Mouse (Mus musculus): Measurements from ENCODE around the gene Armc7. TPM values are rescaled to one million over a fixed set of nuclear protein-coding genes. Genes with fewer than 3 reads are reported as not detected.
"Not testable (repeated sequence)": the region's sequence is repeated elsewhere in the genome, so short reads cannot be mapped to it uniquely, and the experiment has no call there.

The Armc7 gene
- total RNA-seq (2021): 1 to 10 TPM in 1 of 2 experiments, under 1 TPM in 1; 0.94 to 1.0 TPM
- long read RNA-seq, experiment 1, partial matches to known transcripts: 0 of 4 reads
- long read RNA-seq, experiment 1, other reads (novel, unspliced or antisense): 2 of 4 reads
- long read RNA-seq, experiment 2, partial matches to known transcripts: 0 of 2 reads
- long read RNA-seq, experiment 2, other reads (novel, unspliced or antisense): 0 of 2 reads

DNA sequence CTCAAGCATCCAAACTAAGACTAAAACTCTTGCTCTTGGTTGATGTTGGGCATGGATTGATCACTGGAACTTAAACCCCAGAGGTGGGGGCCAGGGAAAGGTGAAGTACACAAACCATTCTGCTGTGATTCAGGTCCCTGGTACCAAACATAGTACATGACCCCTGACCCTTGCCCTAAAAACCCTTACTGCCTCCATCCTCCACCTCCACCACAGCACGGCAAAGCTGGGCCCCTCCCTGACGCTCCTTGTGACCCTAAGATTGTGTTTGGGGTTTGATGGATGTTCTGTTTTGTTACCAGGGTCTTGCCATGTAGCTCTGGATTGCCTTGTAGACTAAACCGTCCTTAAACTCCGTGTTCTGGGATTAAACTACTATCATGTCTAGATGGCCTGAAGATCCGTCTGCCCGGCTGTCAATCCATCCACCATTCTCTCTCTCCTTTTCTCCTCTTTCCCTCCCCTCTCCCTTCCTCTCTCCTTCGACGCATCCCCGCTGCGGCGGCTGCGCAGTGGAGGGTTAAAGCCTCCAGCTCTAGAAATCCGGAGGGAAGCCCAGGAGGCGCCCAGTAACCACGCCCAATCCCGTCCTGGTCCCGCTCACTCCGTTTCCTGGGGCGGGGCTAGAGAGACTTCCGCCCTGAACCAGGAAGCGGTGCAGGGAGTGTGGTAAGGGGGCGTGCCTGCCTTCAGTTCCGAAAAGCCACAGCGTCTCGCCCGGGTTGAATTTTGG, at the start of gene Armc7:
TSS of gene Armc7 (plus strand) at position 643 of the 733 bp plus-strand sequence.
- peak; percentile 94 for DNase-seq

DNA sequence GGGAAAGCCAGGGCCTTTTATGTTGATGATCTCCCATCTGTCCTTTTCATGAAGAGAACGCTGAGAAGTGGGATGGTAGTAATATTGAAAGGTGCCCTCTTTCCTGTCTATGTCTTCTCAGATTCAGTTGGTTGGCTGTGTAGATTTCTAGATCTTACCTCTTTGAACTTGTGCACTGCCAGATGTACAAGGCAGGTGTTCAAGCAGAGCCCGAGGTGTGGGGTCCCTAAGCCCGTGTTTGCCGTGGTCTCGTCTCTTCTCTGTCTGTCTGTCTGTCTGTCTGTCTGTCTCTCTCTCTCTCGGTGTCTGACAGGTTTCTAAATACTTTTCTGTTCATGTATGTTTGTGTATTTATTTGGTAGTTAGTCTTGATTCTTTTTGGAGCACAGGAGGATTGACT, 49.8 kb upstream of the Armc7 start:
- no peak for DNase-seq

DNA sequence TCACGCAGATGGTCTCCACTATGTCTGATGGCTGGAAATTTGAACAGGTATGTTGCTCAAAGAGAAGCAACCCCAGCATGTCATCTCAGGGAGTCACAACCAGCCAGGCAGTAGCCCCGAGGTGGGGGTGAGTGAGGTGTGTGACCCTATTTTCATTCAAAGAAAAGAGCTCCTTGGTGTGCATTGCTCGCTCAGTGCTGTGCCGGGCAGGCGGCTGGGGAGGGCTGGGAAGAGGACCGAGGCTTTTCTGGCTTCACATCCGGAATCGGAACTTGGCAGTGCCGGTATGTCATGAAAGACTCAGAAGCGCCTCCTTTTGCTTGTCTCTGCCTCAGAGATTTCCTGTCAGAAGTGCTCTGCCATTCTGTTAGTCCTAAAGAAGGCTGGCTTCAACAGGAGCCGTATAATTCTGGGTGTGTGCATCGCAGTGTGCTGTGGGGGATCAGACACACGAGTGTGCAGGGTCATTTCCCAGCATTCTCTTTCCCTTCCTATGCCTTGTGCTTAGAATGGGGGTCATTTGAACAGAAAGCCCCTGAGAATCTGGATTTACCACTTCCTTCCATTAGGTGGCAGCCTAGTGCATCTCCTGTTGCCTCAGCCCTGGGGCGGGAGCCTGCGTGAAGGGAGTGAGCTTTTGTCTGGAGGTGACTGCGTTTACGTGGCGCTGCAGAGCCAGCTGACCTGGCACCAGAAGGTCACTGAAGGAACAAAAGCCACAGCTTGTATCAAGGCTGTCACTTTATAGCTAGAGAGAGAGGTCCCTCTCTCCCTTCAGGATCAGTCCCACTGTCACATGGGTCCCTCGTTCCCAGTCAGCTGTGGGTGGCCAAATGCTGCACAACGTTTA, 47.8 kb upstream of the Armc7 start:
- DNase-seq: peak; percentile 53

DNA sequence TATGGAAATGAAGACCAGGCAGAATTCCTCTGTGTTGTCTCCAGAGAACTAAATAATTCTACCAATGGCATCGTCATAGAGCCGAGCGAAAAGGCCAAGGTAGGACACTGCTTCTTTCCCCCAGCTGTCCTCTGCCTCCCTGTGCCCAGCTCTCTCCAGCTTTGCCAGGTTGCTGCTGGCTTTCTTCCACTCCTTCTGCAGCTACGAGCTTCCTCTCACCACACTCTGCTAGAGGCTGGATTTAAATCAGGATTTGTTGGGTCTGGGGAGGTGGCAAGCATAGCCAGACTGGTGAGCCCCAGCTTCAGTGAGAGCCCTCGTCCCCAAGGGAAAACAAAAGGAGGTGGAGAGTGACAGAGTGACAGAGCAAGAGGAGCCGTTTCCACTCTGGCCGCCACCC, 46.2 kb upstream of the Armc7 start:
- no peak for DNase-seq

DNA sequence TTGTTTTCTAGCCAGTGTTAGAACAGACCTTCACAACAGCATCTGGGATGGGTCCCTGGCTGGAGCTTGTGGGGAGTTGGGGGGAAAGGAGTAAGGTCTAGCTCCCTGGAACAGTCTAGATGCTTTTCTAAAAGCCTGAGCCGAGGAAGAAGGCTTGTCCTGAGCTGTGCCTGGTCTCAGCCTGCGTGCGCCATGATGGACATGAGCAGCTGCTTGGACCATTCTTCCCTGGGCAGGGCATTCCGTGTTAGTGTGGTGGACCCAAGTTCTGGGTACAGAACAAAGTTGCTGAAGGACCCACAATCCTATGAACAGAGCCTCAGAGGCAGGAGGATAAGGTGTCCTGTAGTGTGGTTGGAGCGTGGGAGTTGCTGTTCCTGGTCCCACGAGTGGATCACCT, 44.9 kb upstream of the Armc7 start:
- DNase-seq: no peak

DNA sequence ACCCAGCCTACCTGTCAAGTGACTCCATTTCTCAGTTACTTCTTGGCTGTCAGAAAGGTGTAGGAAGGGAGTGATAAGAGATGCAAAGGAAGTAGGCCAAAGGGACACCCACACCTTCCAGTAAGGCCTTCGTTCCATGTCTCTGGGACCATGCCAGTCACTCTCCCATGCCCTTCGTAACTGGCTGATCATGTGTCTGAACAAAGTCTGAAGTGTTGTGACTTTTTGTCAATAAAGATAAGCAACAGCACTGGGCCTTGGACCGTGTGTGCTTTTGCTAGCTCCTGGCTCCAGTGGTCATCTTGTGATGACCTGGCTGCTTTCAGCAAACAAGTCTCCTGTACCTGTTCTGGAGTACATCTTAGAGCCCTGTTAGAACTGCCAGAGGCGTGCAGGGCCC, 42.7 kb upstream of the Armc7 start:
- no peak for DNase-seq

DNA sequence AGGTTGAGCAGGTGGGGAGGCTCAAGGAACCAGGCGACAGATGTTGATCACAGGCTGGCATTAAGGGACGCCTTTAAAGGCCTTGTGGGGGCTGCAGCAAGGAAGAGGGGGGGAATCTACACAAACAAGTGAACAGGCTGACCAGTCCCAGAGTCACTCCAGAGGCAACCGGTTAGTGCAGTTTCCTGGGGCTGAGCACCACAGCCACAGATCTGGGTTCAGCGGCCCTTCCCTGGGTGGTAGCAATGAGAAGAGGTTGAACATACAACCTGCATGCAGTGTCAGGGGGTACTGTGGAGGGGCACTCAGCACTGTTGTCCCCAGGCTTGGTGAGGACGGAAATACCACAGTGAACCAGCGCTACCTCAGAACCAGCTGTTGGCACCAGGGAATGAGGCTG, 42.1 kb upstream of the Armc7 start:
- DNase-seq: no peak

DNA sequence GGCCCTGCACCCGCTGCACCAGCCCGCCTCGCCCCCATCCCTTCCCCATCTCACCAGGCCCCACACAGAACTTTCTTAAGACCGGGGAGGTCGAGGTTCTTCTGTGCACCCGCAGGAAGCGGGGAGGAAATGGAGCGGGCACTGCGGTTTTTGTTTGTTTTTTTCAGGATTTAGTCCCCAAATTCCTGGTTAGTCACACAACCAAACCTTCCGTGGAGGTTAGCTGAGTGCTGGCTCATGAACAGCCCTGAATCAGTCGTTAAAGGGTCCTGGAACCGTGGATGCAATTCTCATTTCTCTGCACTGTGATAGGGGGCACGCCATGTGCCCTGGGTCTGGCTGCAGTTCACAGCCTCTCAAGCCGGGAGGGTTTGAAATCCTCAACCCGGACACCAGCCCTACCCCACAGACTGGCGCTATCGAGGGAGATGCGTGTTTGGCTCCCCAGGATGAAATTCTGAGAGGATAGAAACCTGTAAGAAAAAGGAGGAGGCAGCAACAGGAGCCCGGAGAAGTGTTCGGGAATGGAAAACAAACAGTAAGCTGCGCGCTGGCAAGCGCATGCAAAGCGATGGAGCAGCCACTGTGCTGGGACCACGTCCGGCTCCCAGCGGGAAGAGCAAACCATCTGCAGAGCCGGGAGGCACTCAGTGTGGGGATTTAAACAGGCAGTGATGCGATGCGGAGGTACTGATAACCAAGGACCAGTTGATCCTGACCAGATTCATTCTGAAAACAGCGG, 39.7 kb upstream of the Armc7 start:
- no peak for DNase-seq

DNA sequence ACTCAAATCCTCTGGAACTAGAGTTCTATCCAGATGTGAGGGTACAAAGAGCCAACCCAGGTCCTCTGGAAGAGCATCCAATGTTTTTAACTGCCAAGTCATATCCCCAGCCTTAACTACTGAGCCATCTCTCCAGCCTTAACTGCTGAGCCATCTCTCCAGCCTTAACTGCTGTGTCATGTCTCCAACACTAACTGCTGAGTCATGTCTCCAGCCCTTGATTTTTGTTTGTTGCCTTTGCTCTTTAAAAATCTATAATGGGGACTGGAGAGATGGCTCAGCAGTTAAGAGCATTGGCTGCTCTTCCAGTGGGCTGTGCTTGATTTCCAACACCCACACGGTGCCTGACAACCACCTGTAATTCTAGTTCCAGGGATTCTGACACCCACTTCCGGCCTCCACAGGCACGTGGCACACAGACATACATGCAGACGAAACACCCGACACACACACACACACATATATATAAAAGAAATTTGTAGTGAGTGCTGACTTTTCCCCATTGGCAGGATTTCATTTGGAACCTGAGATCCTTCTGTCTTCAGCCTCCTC, 37.8 kb upstream of the Armc7 start:
- DNase-seq: no peak

DNA sequence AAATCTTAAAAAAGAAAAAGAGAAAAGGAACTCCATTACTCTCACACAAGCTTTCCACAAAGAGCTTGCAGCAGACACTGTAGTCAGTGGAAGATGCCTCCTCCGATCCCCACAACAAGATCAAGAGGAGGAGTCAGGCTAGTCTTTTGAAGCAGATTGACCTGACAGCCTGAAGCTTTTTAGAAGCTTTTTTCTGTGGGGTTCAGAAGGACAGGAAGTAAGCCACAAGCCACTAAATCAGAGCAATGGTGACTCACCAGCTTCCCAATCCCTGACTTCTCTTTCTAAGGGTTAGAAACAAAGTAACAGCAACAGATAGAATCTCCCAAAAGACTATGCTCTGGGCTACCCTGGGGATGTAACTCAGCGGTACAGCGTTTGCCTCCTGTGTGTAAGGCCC, 36.1 kb upstream of the Armc7 start:
- no peak for DNase-seq

DNA sequence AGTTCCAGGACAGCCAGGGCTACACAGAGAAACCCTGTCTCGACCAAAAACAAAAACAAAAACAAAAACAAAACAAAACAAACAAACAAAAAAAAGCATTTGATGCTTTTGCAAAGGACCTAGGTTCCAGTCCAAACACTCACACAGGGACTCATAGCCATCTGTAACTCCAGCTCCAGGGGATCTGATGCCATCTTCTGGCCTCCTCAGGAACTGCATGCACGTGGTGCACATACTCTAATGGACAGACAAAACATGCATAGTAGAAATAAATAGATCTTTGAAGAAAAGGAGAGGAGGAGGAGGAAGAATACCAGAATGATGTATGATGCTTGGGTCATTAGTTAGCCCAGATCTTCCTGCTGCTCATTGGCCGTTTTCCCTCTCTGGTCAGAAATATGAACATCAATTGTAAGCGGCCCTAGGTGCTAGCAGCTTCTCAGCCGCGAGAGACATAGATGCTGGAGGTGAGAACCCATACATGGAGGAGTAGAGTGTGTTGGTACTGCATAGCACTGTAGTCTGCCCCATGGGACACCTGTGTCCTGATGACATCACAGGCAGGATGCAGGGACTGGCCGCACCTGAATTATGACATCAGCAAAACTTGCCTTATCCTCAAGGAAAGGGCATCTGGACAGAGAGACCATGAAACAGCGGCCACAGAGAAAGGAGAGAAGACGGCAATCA, 35.4 kb upstream of the Armc7 start, which contains the start of gene Trim80:
TSS of gene Trim80 (plus strand) at position 640 of the 690 bp plus-strand sequence.
- no peak for DNase-seq

DNA sequence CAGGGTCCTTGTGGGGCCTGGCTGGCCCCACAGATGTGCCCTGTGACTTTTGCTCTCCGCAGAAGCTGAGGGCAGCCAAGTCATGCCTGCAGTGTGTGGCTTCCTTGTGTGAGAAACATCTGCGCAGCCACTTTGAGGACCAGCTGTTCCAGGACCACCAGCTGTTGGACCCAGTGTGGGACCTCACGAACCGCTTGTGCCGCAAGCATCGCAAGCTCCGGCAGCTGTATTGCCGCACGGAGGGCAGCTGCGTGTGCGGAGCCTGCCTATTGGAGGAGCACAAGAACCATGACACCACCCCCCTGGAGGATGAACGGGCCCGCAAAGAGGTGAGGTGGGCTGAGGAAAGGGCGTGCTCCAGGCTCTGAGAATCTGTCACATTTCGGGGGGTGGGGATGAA, 34.0 kb upstream of the Armc7 start:
- DNase-seq: no peak

DNA sequence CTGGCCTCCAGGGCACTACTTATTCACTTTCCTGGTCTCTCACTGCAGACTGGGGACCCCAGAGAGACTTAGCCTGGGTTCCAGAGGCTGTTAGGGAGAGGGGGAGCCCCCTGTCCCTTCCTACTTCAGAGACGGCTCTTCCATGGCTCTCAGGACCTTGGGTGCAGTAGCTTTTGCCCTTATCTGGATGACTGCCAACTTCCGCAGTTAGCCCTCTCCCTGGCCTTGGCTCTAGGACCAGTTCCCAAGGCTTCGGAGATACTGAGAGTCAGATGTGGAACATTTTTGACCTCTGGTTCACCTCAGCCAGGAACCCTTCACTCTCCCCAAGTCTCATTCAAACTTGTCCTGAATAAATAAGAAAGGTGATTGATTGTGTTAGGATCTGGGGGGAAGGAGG, 28.6 kb upstream of the Armc7 start:
- no peak for DNase-seq

DNA sequence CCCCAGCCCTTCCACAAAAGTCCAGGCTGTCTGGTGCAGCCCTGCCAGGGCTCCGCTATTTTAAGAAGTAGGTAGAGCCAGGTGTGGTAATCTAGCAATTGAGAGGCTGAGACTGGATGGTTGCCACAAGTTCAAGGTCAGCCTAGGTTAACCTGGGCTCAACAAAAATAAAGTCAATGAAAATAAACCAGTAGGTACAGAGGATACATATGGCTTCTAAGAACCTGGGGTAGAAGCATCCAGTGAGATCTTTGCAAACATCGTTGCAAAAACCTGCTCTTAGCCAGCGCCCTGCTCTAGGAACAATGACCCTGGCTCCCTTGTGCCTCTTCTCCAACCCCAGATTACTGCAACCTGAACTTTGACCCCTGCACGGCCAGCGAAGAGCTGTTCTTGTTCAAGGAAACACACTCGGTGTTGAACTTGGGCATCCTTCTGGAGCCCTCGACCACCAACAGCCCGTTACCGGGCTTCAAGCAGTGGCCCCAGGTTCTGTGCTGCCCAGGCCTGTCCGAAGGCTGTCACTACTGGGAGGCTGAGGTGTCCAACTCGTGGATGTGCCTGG, 28.1 kb upstream of the Armc7 start:
- no peak for DNase-seq

DNA sequence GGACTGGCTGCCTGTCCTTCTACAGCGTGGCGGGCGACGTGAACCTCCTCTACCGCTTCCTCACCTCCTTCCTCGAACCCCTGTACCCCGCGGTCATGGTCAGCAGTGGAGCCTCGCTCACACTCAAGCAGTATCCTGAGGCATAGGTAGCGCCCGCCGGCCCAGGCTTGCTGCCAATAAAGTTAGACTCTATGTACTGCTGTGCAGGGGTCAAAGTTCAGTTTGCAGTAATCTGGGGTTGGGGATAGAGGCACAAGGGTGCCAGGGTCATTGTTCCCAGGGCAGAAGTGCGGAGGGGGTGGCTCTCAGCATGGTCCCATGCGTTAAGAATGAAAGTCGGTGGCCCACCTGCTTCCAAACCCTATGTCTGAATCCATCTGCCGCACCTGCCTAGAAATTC, 27.4 kb upstream of the Armc7 start:
- DNase-seq: no peak

DNA sequence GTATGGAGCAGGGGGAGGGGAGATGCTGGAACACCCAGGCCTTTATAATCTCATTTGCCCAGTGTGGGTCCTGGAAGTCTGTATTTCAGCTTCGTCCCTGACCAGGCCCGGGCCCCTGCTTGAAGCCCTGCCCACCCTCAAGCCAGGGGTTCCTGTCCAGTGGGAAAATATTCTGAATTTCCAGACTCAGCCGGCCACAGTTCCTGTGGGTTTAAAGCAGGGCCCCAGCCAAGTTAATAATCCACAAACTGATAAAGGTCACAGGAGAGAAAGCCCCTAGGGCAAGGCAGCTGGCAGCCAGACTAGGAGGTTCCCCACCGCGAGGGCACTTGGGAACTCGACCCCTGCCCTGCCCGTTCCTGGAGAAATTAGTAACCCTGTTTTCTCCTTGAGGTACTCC, 26.5 kb upstream of the Armc7 start:
- no peak for DNase-seq

DNA sequence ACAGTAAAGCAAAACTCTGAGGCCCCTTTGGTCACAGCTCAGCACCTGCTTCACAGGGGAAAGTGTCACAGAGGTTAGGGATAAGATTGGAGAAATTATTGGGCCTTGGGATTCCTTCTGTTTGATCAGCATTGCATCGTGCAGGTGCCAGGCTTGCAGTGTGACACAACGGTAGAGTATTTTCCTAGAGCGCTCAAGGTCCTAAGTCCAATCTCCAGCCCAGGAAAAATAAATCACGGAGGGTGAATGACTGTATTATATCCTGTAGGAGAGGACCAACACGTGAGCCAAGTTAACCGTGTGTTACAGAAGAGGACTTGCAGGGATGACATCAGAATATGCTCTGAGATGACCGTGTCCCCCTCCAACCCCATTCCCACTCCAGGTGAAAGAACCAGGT, 25.3 kb upstream of the Armc7 start:
- no peak for DNase-seq

DNA sequence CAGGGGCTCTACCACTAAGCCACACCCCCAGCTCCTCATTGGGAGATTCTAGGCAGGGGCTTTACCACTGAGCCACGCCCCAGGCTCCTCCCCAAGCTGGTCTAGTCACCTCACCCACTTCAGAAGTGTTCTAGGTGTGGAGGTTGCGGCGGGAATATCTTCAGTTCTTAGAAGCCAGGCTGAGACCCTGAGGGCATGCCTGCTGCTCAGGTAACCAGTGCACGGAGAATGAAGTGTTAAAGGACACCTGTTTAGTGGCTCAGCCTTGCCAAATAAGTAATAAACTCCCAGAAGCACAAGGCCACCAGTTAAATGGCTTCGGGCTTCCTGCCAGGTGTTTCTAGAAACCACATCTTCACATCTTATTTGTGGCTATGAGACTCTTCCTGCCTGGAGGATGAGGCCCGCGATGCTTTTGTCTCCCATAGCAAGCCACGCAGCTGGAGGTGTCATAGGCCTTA, 23.7 kb upstream of the Armc7 start:
- DNase-seq: no peak

DNA sequence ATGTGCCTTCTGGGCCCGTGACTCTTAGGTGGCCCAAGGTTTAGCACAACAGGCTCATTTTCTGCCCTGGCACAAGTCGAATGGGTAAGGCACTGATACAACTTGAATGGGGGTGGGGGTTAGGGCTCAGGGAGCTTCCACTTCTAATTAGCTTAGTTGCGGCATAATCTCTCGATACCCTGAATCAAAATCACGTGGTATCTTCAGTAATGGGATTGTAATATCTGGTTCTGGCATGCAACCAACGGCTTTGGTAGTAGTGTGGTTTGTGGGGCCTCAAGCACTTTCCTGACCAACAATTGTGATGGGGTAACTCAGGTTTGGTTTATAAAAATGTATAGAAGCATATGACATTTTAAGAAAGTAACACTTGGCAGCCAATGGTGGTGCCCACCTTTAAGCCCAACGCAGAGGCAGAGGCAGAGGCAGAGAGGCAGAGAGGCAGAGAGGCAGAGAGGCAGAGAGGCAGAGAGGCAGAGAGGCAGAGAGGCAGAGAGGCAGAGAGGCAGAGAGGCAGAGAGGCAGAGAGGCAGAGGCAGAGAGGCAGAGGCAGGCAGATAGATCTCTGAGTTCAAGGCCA, 23.1 kb upstream of the Armc7 start:
- no peak for DNase-seq

DNA sequence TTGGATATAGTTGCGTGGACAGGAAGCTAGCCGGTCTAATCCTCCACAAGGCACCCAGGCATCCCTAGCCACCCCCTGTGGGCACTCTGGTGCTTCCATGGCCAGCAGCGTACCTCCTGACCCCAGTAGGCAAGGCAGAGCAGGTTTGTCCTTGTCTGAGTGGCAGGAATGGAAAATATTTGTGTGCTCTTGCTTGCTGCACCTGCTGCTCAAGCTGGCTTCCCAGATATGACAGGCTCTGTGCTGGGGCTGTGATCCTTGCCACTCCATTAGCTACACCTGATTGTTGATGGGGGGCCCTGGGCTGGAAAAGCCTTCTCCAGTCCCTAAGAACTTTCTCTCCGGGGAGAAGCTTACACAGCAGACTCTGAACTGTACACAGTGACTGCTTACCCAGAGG, 22.2 kb upstream of the Armc7 start:
- no peak for DNase-seq

DNA sequence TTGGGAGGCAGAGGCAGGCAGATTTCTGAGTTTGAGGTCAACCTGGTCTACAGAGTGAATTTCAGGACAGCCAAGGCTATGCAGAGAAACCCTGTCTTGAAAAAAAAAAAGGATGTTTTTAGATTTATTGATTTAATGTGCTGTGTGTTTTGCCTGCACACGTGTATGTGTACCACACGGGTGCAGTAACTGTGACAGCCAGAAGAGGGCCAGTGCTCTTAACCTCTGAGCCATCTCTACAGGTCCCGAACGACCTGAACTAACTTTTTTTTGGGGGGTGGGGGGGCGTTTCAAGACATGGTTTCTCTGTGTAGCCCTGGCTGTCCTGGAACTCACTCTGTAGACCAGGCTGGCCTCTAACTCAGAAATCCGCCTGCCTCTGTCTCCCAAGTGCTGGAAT, 20.6 kb upstream of the Armc7 start:
- DNase-seq: not testable (repeated sequence)

Measured in gastrocnemius, postnatal 25 days (tissue).